Mouse (Mus musculus): ENCODE measurements around the gene Cxcl17. TPM values are rescaled to one million over a fixed set of nuclear protein-coding genes. Genes with fewer than 3 reads are reported as not detected.
A peak's percentile ranks its signal among the peaks of the same experiment; 100 is the strongest.
"Not testable (repeated sequence)": the region's sequence is repeated elsewhere in the genome, so short reads cannot be mapped to it uniquely, and the experiment has no call there.

Gene Cxcl17
- polyA plus RNA-seq (2015; fragmentation: Nextera tagmentation; extraction: Ambion mirVana): 1.2 and 1.3 TPM in 2 replicates

DNA sequence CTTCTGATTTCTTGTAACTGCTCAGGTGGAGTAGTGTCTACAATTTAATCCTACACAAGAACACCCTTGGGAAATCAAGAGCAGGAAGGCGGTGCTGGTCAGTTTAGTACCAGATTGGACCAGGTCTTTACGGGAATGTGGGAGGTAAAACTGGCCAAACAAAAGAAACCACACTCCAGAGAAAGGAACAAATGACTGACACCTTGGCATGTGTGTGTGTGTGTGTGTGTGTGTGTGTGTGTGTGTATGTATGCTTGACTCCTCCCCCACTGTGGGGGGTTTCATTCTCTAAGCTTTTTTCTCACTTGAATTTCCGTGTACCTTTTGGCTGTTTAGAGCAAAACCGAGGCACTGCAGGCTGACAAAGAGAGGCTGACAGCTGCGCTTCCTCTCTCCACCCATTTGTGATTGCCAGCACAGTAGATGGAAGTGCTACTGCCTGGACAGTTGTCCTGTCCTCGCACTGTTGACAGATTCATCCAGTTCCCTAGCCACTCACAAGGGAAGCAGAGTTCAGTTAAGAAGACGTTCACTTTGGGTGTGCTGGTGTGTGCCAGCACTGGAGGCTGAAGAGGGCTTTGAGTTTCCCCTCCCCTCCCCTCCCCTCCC is at the start of gene Cxcl17:
Gene Cxcl17, minus strand, starts transcription at position 54 of the 609 bp plus-strand sequence.
- no peaks in the 10 kb centered on the region for H3K9me3 ChIP-seq
- H3K4me3 ChIP-seq: no peak within 1 kb of the TSS
- no peak within 1 kb of the TSS for H3K27ac ChIP-seq (replicated peaks)
- ATAC-seq (ENCODE audit: low FRiP score, low read depth): no peak
- WGBS: 53% methylated on average over 7 of the region's 7 CpGs
- H3K9ac ChIP-seq: no peak within 1 kb of the TSS
- H3K27me3 ChIP-seq: no peaks in the 10 kb centered on the region
- H3K4me1 ChIP-seq (replicated peaks): no peaks in the 10 kb centered on the region
- H3K4me2 ChIP-seq: no peak within 1 kb of the TSS
- no peaks in the 10 kb centered on the region for H3K36me3 ChIP-seq

DNA sequence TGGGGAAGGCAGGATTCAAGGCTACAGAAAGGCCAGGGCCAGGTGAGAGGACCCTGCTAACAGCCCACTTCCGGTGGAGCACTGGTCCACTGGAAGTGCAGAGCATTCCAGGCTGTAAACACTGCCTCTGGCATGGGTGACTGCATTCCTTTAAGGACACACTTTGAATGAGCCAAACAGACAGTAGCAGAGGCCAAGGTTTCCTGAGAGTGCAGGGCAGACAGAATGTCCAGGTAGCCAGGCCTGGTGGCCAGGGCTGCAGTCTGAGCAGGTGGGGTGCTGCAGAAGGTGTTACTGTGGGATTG is 49.3 kb upstream of the Cxcl17 start:
- not testable (repeated sequence) for H3K9me3 ChIP-seq; H3K36me3 ChIP-seq; H3K4me2 ChIP-seq; H3K27ac ChIP-seq (replicated peaks); H3K4me3 ChIP-seq; H3K27me3 ChIP-seq; H3K9ac ChIP-seq; H3K4me1 ChIP-seq (replicated peaks)
- no CpG with 5 or more reads among the region's 1 CpGs for WGBS
- ATAC-seq (ENCODE audit: low FRiP score, low read depth): peak; percentile 23; the same call in 1 of the 2 replicates

DNA sequence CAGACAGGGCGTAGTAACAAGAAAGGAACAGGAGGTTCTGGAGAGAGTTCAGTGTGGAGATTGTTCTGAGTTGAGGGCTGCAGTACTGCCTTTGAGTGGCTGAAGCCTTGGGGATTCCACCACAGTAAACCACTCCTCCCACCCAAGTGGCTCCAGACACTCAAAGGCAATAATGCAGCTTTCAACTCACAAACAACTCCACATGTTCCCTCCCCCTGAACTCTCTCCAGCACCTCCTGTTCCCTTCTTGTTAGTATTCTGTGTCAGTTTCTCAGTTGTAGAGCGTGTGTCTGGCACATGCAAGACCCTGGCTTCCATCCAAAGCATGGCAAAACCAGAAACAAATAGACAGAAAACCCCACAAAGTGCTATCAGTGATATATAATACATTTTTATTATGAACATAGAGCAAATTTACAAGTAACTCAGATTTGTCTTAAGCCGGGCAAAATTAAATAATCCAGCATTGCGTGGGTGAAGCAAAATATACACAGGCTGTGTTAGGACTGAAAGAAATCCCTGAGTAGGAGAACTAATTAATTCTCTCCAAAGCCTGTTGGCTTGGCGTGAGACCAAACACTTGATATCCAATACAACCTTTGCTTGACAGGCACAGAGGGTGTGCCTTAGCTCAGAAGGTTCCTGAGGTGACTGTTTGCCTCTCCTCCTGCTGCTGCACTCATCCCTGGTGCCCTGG is 48.8 kb upstream of the Cxcl17 start:
- WGBS: 47% methylated on average over 4 of the region's 5 CpGs
- not testable (repeated sequence) for H3K4me1 ChIP-seq (replicated peaks); H3K4me2 ChIP-seq; H3K9ac ChIP-seq; H3K9me3 ChIP-seq; H3K27ac ChIP-seq (replicated peaks); H3K36me3 ChIP-seq; H3K4me3 ChIP-seq; H3K27me3 ChIP-seq
- ATAC-seq (ENCODE audit: low FRiP score, low read depth): peak; percentile 79; the same call in 1 of the 2 replicates

DNA sequence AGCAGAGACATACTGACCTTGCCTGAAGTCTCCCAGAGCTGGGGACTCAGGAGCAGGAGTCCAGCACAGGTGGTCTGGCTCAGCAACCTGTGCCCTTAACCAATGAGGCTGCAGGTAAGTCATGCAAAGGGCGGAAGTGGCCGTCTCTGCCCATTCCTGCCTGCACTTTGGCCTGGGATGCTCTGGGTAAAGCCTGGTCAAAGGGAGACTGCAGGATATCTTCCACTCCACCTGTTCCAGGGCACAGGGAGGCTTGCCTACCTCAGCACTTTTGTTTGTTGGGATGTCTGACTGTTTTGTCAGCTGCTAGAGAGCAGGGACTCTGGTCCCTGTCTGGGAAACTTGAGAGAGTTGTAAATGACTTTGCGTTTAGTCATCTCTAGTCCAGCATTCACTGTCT is 39.4 kb upstream of the Cxcl17 start:
- no peaks in the 10 kb centered on the region for H3K9me3 ChIP-seq
- no peak overlapping the region for H3K9ac ChIP-seq
- H3K4me2 ChIP-seq: no peak overlapping the region
- ATAC-seq (ENCODE audit: low FRiP score, low read depth): no peak
- no peak overlapping the region for H3K27ac ChIP-seq (replicated peaks)
- H3K36me3 ChIP-seq: no peaks in the 10 kb centered on the region
- WGBS: 82% methylated on average over 3 of the region's 3 CpGs
- no peaks in the 10 kb centered on the region for H3K27me3 ChIP-seq
- no peak overlapping the region for H3K4me3 ChIP-seq
- H3K4me1 ChIP-seq (replicated peaks): no peaks in the 10 kb centered on the region

DNA sequence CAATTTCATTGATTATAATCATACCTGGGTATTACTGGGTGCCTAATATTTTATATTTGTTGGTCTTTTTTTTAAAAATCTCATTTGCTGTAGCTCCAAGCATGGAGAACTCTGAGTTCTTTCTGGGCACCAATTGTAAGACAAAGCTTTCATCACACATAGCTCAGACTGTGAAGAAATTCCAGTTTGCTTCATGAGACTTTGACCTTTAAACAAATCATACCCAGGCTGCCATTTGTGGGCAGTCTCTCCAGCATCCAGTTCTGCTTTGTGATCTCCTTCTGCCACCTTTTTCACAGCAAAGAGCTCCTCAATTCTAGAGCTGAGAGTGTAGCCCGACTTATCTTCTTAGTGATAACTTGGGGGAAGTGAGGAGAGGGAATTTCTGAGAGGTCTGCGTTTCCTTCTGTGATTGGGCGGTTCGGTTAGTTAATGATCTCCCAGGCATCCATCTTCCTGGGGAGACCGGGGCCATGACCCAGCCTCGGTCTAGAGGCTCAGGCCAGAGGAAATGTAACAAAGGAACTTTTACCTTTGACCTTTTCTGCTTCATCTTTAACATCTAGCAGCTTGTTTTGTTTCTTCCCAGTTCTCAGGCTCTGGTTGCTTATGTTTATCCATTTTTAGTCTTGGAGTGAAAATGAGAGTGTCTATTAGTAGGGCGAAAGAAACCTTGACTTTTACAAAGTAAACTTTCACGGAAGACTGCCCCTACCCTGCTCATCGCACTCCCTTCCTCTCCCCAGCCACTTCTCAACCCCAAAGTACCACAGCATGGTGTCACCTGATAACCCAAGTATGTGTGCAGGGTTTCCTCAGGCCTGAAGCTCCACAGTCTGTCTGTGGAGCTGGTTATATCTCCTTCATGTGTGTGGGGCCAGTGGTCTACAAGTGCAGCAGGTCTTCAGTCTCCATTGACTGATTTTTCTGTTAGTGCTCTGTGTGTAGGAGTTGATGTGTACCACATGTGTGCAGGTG is 37.5 kb upstream of the Cxcl17 start:
- Histone ChIP-seq H3K4me2 (no peak overlapping the region), H3K9me3 (no peaks in the 10 kb centered on the region), H3K27me3 (no peaks in the 10 kb centered on the region), H3K27ac (replicated peaks) (no peak overlapping the region), H3K4me1 (replicated peaks) (no peaks in the 10 kb centered on the region), H3K36me3 (no peaks in the 10 kb centered on the region), H3K9ac (no peak overlapping the region), H3K4me3 (no peak overlapping the region)
- WGBS: 44% methylated on average over 9 of the region's 9 CpGs
- ATAC-seq (ENCODE audit: low FRiP score, low read depth): no peak

DNA sequence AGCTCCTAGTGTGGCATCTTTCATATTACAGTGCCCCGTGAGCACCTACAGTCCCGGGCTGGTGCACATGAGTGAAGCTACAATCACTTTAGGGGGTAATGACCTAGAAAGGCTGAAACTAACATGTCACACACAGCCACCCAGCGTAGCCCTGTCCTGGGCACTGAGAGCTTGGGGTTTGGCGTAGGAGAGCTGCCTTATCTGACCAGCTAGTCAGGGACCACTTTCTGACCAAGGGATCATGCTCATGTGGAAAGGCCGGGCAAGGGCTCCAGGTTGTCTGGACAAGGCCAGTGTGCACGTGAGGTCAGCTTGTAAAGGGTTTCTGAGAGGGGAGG is 28.1 kb upstream of the Cxcl17 start:
- Histone ChIP-seq H3K9me3 (no peaks in the 10 kb centered on the region), H3K4me3 (no peak overlapping the region), H3K27ac (replicated peaks) (no peak overlapping the region), H3K9ac (no peak overlapping the region), H3K27me3 (no peaks in the 10 kb centered on the region), H3K4me1 (replicated peaks) (no peaks in the 10 kb centered on the region), H3K36me3 (no peaks in the 10 kb centered on the region), H3K4me2 (no peak overlapping the region)
- WGBS: 86% methylated on average over 6 of the region's 6 CpGs
- ATAC-seq (ENCODE audit: low FRiP score, low read depth): no peak

DNA sequence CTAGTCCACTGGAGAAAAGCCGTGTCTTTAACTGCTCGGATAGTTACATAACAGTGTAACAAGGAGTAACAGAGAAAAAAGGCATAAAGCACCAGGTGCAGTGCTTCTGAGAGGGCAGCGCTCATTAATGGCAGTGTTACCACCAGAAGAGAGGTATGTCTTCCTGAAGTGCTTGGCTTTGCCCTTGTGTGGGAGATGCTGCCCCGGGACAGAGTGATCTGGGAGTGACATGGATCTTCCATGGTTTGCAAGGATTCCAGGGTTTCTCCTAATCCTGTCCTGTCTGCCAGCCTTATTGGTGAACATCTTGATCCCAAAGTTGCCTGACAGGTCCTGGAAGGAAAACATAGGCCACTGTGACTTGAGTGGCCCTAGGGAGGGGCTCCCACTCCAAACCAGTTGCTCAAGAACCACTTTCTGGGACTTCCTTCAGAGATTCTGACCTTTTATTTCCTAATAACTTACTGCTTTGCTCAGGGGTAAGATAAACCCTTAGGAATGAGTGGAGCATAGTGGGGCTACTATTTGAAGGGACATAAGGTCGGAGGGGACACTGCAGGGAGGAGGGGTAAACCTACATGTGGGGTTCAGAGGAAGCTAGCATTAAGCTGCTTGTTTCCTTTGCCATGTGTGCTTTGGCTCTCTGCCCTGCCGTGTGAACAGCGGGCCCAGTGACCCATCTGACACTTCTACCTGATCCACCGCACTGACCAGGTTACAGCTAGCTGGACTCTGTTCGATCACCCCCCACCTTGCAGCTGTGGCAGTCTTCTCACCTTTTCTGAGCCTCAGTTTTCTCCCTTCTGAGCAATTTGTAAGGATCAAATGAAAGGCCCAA is 27.5 kb upstream of the Cxcl17 start:
- Histone ChIP-seq H3K36me3 (no peaks in the 10 kb centered on the region), H3K27me3 (no peaks in the 10 kb centered on the region), H3K4me2 (no peak overlapping the region), H3K9me3 (no peaks in the 10 kb centered on the region), H3K4me3 (no peak overlapping the region), H3K27ac (replicated peaks) (no peak overlapping the region), H3K9ac (no peak overlapping the region), H3K4me1 (replicated peaks) (no peaks in the 10 kb centered on the region)
- 90% methylated on average over 9 of the region's 9 CpGs for WGBS
- no peak for ATAC-seq (ENCODE audit: low FRiP score, low read depth)

DNA sequence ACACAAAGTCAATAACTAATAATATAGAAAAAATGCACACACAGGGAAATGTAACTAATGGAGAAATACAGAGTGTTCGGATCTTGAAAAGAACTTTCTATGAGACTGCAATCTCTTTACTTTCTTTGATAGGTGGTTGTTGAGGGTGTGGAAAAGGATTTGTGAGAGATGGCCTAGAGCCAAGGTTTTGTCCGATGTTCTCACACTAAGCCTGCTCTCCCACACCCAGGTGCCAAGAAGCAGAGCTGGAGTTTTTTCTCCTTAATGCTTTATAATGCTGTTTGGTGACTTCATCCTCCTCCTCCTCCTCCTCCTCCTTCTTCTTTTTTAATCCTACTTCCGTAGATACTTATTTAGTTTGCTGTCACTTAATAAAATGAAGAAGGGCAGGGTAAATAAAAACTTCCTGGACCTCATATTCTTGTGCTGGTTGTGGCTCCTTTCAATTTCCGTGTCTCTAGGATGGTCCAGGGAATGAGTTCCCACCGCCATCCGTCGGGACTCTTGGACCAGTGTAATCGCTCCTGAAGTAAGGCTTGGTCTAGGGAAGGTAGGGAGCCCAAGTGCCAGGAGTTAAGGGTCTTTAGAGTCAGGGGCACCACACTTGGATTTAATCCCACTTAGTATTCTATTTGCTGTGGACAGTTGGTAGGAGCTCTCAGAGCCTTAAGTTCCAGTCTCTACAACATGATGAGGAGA is 26.6 kb upstream of the Cxcl17 start:
- 88% methylated on average over 8 of the region's 8 CpGs for WGBS
- ATAC-seq (ENCODE audit: low FRiP score, low read depth): no peak
- Histone ChIP-seq H3K4me1 (replicated peaks) (no peaks in the 10 kb centered on the region), H3K27me3 (no peaks in the 10 kb centered on the region), H3K9ac (no peak overlapping the region), H3K9me3 (no peaks in the 10 kb centered on the region), H3K36me3 (no peaks in the 10 kb centered on the region), H3K27ac (replicated peaks) (no peak overlapping the region), H3K4me2 (no peak overlapping the region), H3K4me3 (no peak overlapping the region)

DNA sequence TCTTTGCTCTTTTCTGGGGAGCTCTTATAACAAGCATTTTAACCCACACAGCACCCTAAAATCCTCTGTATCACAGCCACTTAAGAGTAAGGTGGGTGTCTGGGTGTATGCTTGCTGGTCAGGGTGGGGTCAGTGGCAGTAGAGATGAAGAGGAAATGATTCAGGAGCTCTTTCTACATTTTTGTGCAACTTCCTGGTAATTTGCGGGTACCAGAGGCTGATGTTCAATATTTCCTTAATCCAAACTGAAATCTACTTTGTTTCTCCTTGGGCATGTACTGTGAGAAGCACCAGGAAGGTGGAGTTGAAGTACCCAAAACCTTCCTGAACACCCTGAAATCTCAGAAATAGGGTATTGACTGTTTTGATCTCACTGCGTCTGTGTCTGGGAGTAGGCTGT is 24.0 kb upstream of the Cxcl17 start:
- Histone ChIP-seq H3K36me3 (no peaks in the 10 kb centered on the region), H3K27me3 (no peaks in the 10 kb centered on the region), H3K9me3 (no peaks in the 10 kb centered on the region), H3K27ac (replicated peaks) (no peak overlapping the region), H3K4me1 (replicated peaks) (no peaks in the 10 kb centered on the region; the same call in 1 of the 2 replicates), H3K4me2 (no peak overlapping the region), H3K4me3 (no peak overlapping the region), H3K9ac (no peak overlapping the region)
- 88% methylated on average over 2 of the region's 2 CpGs for WGBS
- ATAC-seq (ENCODE audit: low FRiP score, low read depth): no peak

DNA sequence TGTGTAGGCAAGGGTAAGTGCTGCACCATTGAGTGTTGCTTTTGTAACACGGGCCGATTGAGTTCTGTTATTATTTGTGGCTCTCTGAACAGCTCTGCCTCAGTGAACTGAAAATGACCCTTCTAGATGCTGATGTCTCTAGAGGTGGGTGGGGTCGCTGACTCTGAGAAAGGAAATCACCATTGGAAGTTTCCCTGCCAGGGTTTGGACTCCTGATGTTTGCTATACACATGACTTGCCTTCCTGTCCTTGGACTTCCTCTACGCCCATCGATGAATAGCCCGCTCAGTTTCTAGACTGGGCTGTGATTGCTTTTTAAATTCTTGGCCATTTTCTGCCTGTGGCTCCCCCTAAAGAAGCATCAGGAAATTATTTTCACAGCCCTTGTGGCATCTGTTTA is 23.5 kb upstream of the Cxcl17 start:
- no peak overlapping the region for H3K4me2 ChIP-seq
- ATAC-seq (ENCODE audit: low FRiP score, low read depth): no peak
- no peak overlapping the region for H3K9ac ChIP-seq
- no peak overlapping the region for H3K4me3 ChIP-seq
- no peaks in the 10 kb centered on the region; the same call in 1 of the 2 replicates for H3K4me1 ChIP-seq (replicated peaks)
- H3K36me3 ChIP-seq: no peaks in the 10 kb centered on the region
- H3K27ac ChIP-seq (replicated peaks): no peak overlapping the region
- 86% methylated on average over 6 of the region's 6 CpGs for WGBS
- H3K9me3 ChIP-seq: no peaks in the 10 kb centered on the region
- H3K27me3 ChIP-seq: no peaks in the 10 kb centered on the region

DNA sequence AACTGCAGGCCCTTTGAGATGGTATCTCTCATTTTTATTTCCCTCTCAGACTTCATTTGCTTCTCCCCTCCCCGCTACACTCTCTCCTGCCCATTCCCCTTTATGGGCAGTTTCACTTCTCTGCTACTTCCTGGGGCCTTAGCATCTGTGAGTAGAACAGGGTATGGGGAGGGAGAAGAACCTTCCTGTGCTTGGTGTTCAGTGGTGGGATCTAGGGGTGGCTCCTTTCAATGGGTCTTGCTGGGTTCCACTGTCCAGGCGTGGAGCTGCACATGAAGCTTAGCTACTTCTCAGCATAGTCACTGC is 22.8 kb upstream of the Cxcl17 start:
- H3K9ac ChIP-seq: no peak overlapping the region
- H3K27ac ChIP-seq (replicated peaks): no peak overlapping the region
- no peaks in the 10 kb centered on the region; the same call in 1 of the 2 replicates for H3K4me1 ChIP-seq (replicated peaks)
- 94% methylated on average over 2 of the region's 2 CpGs for WGBS
- no peaks in the 10 kb centered on the region for H3K27me3 ChIP-seq
- no peak overlapping the region for H3K4me2 ChIP-seq
- H3K4me3 ChIP-seq: no peak overlapping the region
- H3K9me3 ChIP-seq: no peaks in the 10 kb centered on the region
- no peak for ATAC-seq (ENCODE audit: low FRiP score, low read depth)
- H3K36me3 ChIP-seq: no peaks in the 10 kb centered on the region

All from hindbrain, embryonic 15.5 days (tissue).